Mouse (Mus musculus): Measurements from ENCODE around the gene Rarb. TPM values are rescaled to one million over a fixed set of nuclear protein-coding genes. Genes with fewer than 3 reads are reported as not detected.

The Rarb gene
- polyA plus RNA-seq, 1 experiment from 2014 or later, result 11.6 TPM

- Histone ChIP-seq H3K36me3 (no peaks in the 10 kb centered on the region), H3K9me3 (replicated peaks) (no peaks in the 10 kb centered on the region), H3K4me3 (no peak overlapping the region), H3K4me1 (replicated peaks) (peaks cover 50% of the 10 kb centered on the region), H3K4me2 (no peak overlapping the region), H3K9ac (no peak overlapping the region), H3K27ac (no peak overlapping the region), H3K27me3 (no peaks in the 10 kb centered on the region)
- 57% methylated on average over 1 of the region's 1 CpGs for WGBS
- no peak for ATAC-seq (replicated peaks; ENCODE audit: insufficient number of reproducible peaks, insufficient read depth, low FRiP score, low read depth)
These were observed 266.7 kb downstream of the Rarb start for GRCm38 (mm10) chr14:16552293-16552692.

- no peak overlapping the region for H3K4me3 ChIP-seq
- no peak overlapping the region for H3K27ac ChIP-seq
- H3K4me2 ChIP-seq, result no peak overlapping the region
- no peak for ATAC-seq (replicated peaks; ENCODE audit: insufficient number of reproducible peaks, insufficient read depth, low FRiP score, low read depth)
- WGBS, result 79% methylated on average over 1 of the region's 1 CpGs
- H3K27me3 ChIP-seq, result no peaks in the 10 kb centered on the region
- no peak overlapping the region for H3K9ac ChIP-seq
- no peaks in the 10 kb centered on the region for H3K9me3 ChIP-seq (replicated peaks)
- H3K36me3 ChIP-seq, result no peaks in the 10 kb centered on the region
- H3K4me1 ChIP-seq (replicated peaks), result peaks cover 50% of the 10 kb centered on the region
These were observed 267.1 kb downstream of the Rarb start for GRCm38 (mm10) chr14:16551843-16552242.

- WGBS, result 80% methylated on average over 8 of the region's 8 CpGs
- H3K9ac ChIP-seq, result no peak overlapping the region
- peak overlapping the region; percentile 57 for H3K27ac ChIP-seq
These were observed 270.8 kb downstream of the Rarb start for GRCm38 (mm10) chr14:16548200-16548576.

GRCm38 (mm10) chr14:16547492-16548199, 271.3 kb downstream of the Rarb start:
- no peak overlapping the region for H3K4me2 ChIP-seq
- no peak for ATAC-seq (replicated peaks; ENCODE audit: insufficient number of reproducible peaks, insufficient read depth, low FRiP score, low read depth)
- no peaks in the 10 kb centered on the region for H3K36me3 ChIP-seq
- H3K4me1 ChIP-seq (replicated peaks), result peaks cover 27% of the 10 kb centered on the region
- no peaks in the 10 kb centered on the region for H3K9me3 ChIP-seq (replicated peaks)
- 42% methylated on average over 6 of the region's 6 CpGs for WGBS
- no peak overlapping the region for H3K4me3 ChIP-seq
- no peaks in the 10 kb centered on the region for H3K27me3 ChIP-seq
- no peak overlapping the region for H3K9ac ChIP-seq
- H3K27ac ChIP-seq, result peak overlapping the region; percentile 57

More at GRCm38 (mm10) chr14:16548200-16548576, 270.8 kb downstream of the Rarb start:
- Histone ChIP-seq H3K27me3 (no peaks in the 10 kb centered on the region), H3K4me2 (no peak overlapping the region), H3K9me3 (replicated peaks) (no peaks in the 10 kb centered on the region), H3K4me3 (no peak overlapping the region), H3K4me1 (replicated peaks) (peaks cover 32% of the 10 kb centered on the region), H3K36me3 (no peaks in the 10 kb centered on the region)
- ATAC-seq (replicated peaks; ENCODE audit: insufficient number of reproducible peaks, insufficient read depth, low FRiP score, low read depth), result no peak

- Histone ChIP-seq H3K9ac (no peak overlapping the region), H3K4me3 (no peak overlapping the region), H3K9me3 (replicated peaks) (no peaks in the 10 kb centered on the region), H3K4me2 (no peak overlapping the region), H3K36me3 (no peaks in the 10 kb centered on the region), H3K27ac (no peak overlapping the region), H3K4me1 (replicated peaks) (peaks cover 25% of the 10 kb centered on the region), H3K27me3 (no peaks in the 10 kb centered on the region)
- 71% methylated on average over 2 of the region's 2 CpGs for WGBS
- no peak for ATAC-seq (replicated peaks; ENCODE audit: insufficient number of reproducible peaks, insufficient read depth, low FRiP score, low read depth)
These were observed 274.0 kb downstream of the Rarb start for GRCm38 (mm10) chr14:16544995-16545394.

- H3K4me2 ChIP-seq, result no peak overlapping the region
- no peak overlapping the region for H3K27ac ChIP-seq
- no peak overlapping the region for H3K9ac ChIP-seq
- 73% methylated on average over 1 of the region's 1 CpGs for WGBS
- H3K4me1 ChIP-seq (replicated peaks), result peaks cover 6% of the 10 kb centered on the region
- no peak for ATAC-seq (replicated peaks; ENCODE audit: insufficient number of reproducible peaks, insufficient read depth, low FRiP score, low read depth)
- H3K36me3 ChIP-seq, result no peaks in the 10 kb centered on the region
- no peaks in the 10 kb centered on the region for H3K9me3 ChIP-seq (replicated peaks)
- H3K4me3 ChIP-seq, result no peak overlapping the region
- no peaks in the 10 kb centered on the region for H3K27me3 ChIP-seq
These were observed 277.3 kb downstream of the Rarb start for GRCm38 (mm10) chr14:16541641-16542040.

- WGBS, result 61% methylated on average over 4 of the region's 4 CpGs
These were observed 281.5 kb downstream of the Rarb start for GRCm38 (mm10) chr14:16537433-16537832.

GRCm38 (mm10) chr14:16528631-16529030, 290.3 kb downstream of the Rarb start:
- WGBS, result 50% methylated on average over 2 of the region's 2 CpGs
- Histone ChIP-seq H3K27ac (no peak overlapping the region), H3K4me2 (no peak overlapping the region), H3K9ac (no peak overlapping the region), H3K9me3 (replicated peaks) (no peaks in the 10 kb centered on the region), H3K27me3 (no peaks in the 10 kb centered on the region), H3K4me3 (no peak overlapping the region), H3K36me3 (no peaks in the 10 kb centered on the region), H3K4me1 (replicated peaks) (0 out of 2 replicates have a peak, but pooled peaks cover 2% of the 10 kb centered on the region)
- no peak for ATAC-seq (replicated peaks; ENCODE audit: insufficient number of reproducible peaks, insufficient read depth, low FRiP score, low read depth)

More at GRCm38 (mm10) chr14:16537433-16537832, 281.5 kb downstream of the Rarb start:
- Histone ChIP-seq H3K4me2 (no peak overlapping the region), H3K27ac (no peak overlapping the region), H3K4me1 (replicated peaks) (peaks cover 2% of the 10 kb centered on the region), H3K9me3 (replicated peaks) (no peaks in the 10 kb centered on the region), H3K9ac (no peak overlapping the region), H3K27me3 (no peaks in the 10 kb centered on the region), H3K4me3 (no peak overlapping the region), H3K36me3 (no peaks in the 10 kb centered on the region)
- ATAC-seq (replicated peaks; ENCODE audit: insufficient number of reproducible peaks, insufficient read depth, low FRiP score, low read depth), result no peak

GRCm38 (mm10) chr14:16526120-16526519, 292.8 kb downstream of the Rarb start:
- 0 out of 2 replicates have a peak, but pooled peaks cover 2% of the 10 kb centered on the region for H3K4me1 ChIP-seq (replicated peaks)
- no peak for ATAC-seq (replicated peaks; ENCODE audit: insufficient number of reproducible peaks, insufficient read depth, low FRiP score, low read depth)

GRCm38 (mm10) chr14:16525137-16525924, 293.6 kb downstream of the Rarb start:
- Histone ChIP-seq H3K9me3 (replicated peaks) (no peaks in the 10 kb centered on the region), H3K36me3 (no peaks in the 10 kb centered on the region), H3K4me3 (no peak overlapping the region), H3K27ac (no peak overlapping the region), H3K4me1 (replicated peaks) (0 out of 2 replicates have a peak, but pooled peaks cover 2% of the 10 kb centered on the region), H3K9ac (no peak overlapping the region), H3K4me2 (no peak overlapping the region), H3K27me3 (no peaks in the 10 kb centered on the region)
- ATAC-seq (replicated peaks; ENCODE audit: insufficient number of reproducible peaks, insufficient read depth, low FRiP score, low read depth), result no peak
- WGBS, result 80% methylated on average over 5 of the region's 5 CpGs

More at GRCm38 (mm10) chr14:16526120-16526519, 292.8 kb downstream of the Rarb start:
- Histone ChIP-seq H3K9ac (no peak overlapping the region), H3K4me2 (no peak overlapping the region), H3K9me3 (replicated peaks) (no peaks in the 10 kb centered on the region), H3K27ac (no peak overlapping the region), H3K36me3 (no peaks in the 10 kb centered on the region), H3K27me3 (no peaks in the 10 kb centered on the region), H3K4me3 (no peak overlapping the region)
- WGBS, result 82% methylated on average over 3 of the region's 3 CpGs

GRCm38 (mm10) chr14:16522852-16523251, 296.1 kb downstream of the Rarb start:
- Histone ChIP-seq H3K4me3 (no peak overlapping the region), H3K4me1 (replicated peaks) (no peaks in the 10 kb centered on the region), H3K9me3 (replicated peaks) (no peaks in the 10 kb centered on the region), H3K27ac (no peak overlapping the region), H3K36me3 (no peaks in the 10 kb centered on the region), H3K9ac (no peak overlapping the region), H3K4me2 (no peak overlapping the region), H3K27me3 (no peaks in the 10 kb centered on the region)
- 89% methylated on average over 3 of the region's 3 CpGs for WGBS
- ATAC-seq (replicated peaks; ENCODE audit: insufficient number of reproducible peaks, insufficient read depth, low FRiP score, low read depth), result no peak

All from heart, embryonic 15.5 days (tissue).